Mouse (Mus musculus): ENCODE measurements around the gene Gm45021. TPM values are rescaled to one million over a fixed set of nuclear protein-coding genes. Genes with fewer than 3 reads are reported as not detected.

Gm45021 gene
- polyA plus RNA-seq, 1 experiment from 2014 or later, result not detected

DNA sequence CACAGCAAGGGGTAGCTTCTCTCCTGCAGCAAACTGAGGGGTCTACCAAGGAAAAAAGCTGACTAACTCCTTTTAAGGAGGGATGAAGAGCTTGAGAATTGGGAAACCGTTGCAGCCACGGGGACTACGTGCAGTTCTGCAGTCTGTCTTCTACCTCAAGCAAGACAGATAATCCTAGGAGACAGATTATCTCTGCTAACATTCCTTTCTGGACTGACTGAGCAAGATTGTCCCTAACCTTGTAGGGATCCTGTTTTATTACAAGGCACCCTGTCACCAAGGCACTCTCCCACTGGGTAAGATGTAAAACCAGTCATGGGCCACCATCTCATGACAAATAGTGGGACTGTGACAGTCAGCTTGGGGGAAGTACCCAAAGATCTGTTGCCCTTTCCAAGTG, 8.2 kb upstream of the Gm45021 start:
- WGBS, result 37% methylated on average over 3 of the region's 3 CpGs
- DNase-seq (ENCODE audit: low spot score) (no peak), ATAC-seq (replicated peaks; ENCODE audit: low FRiP score) (no peak)

DNA sequence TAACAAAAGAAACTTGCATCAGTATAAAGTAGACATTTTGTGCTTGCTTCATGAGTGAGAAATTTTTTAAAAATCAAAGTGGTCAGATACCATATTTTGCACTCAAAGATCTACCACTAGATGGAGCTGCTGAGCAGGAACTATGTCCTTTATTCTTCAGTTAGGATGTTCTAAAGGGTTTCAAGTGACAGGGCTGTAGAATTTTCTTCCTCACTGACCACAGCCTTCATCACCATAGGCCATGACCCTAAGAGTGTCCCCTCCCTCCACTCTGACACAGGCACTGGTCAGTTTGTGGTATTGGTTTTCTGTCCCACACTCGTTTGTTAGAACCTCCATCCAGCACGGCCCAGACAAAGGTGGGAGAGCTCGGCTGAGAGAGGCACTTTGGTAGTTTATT, 7.4 kb upstream of the Gm45021 start:
- Histone ChIP-seq H3K4me2 (ENCODE audit: low read depth, low read length, severe bottlenecking) (no peak overlapping the region), H3K4me3 (ENCODE audit: low read depth, low read length) (no peak overlapping the region), H3K36me3 (ENCODE audit: control insufficient read depth, insufficient read depth, low read length) (no peaks in the 10 kb centered on the region), H3K4me1 (replicated peaks; ENCODE audit: control insufficient read depth, insufficient read depth, low read length) (no peaks in the 10 kb centered on the region), H3K27ac (ENCODE audit: low read depth, low read length) (no peak overlapping the region), H3K9me3 (ENCODE audit: control insufficient read depth, low read length) (no peaks in the 10 kb centered on the region), H3K9ac (ENCODE audit: low read length) (no peak overlapping the region), H3K27me3 (ENCODE audit: control insufficient read depth, insufficient read depth, low read length) (no peaks in the 10 kb centered on the region)
- DNase-seq (ENCODE audit: low spot score) (no peak), ATAC-seq (replicated peaks; ENCODE audit: low FRiP score) (no peak)
- 75% methylated on average over 3 of the region's 3 CpGs for WGBS

More for the DNA sequence above, 8.2 kb upstream of the Gm45021 start:
- no peaks in the 10 kb centered on the region for H3K9me3 ChIP-seq (ENCODE audit: control insufficient read depth, low read length)
- no peaks in the 10 kb centered on the region for H3K27me3 ChIP-seq (ENCODE audit: control insufficient read depth, insufficient read depth, low read length)
- no peak overlapping the region for H3K4me2 ChIP-seq (ENCODE audit: low read depth, low read length, severe bottlenecking)
- no peak overlapping the region for H3K4me3 ChIP-seq (ENCODE audit: low read depth, low read length)
- H3K4me1 ChIP-seq (replicated peaks; ENCODE audit: control insufficient read depth, insufficient read depth, low read length), result no peaks in the 10 kb centered on the region
- no peak overlapping the region for H3K9ac ChIP-seq (ENCODE audit: low read length)
- H3K27ac ChIP-seq (ENCODE audit: low read depth, low read length), result no peak overlapping the region
- H3K36me3 ChIP-seq (ENCODE audit: control insufficient read depth, insufficient read depth, low read length), result no peaks in the 10 kb centered on the region

DNA sequence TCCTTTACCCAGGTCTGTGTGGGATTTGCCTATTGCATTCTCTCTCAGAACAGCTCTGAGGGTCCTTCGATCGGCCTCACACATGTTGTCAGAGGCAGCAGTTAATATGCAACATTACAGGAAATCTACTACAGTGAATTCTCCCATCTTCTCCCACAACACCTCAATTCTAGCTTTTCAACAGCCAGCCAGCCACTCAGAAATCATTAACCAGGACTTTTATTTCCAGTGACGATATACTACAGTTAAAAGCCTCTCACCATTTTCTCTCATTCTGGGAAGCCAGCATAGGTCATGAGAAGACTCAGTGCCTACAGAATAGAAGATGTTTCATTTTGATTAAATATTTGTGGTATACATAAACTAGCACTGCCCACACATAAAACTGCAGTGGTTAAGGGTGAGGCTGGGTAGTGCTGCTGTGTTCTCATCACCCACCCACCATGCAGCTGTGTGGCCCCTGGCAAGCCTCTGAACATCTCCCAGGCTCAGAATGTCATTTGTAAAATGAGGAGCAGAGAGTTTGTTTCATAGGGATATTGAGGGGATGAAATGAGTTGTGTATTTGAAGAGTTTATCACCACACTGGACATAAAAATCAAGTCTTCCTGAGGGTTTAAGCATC, 1.9 kb downstream of the Gm45021 start:
- peaks cover 3% of the 10 kb centered on the region; the same call in 1 of the 2 replicates for H3K9me3 ChIP-seq (ENCODE audit: control insufficient read depth, low read length)
- DNase-seq (ENCODE audit: low spot score), result no peak

DNA sequence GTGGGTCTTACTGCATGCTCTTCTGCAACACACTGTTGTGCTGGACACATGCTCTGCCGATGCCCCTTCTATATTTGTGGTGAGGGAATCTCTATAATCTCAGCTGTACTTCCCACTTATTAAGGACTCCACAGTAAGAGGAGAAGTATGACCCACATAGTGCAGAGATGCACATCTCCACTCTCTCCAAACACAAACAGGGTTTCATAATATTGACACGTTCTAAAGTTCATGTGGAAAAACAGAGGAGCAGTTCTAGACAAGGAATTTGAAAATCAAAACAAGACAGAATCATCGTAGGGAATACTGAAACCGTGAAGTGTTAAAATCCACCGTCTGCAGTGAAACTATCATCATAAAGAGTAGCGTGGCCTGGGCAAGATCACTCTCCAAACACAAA, 2.5 kb downstream of the Gm45021 start:
- peaks cover 7% of the 10 kb centered on the region; the same call in 1 of the 2 replicates for H3K9me3 ChIP-seq (ENCODE audit: control insufficient read depth, low read length)

More for the DNA sequence above, 1.9 kb downstream of the Gm45021 start:
- no peak overlapping the region for H3K4me3 ChIP-seq (ENCODE audit: low read depth, low read length)
- no peak overlapping the region for H3K9ac ChIP-seq (ENCODE audit: low read length)
- no peak overlapping the region for H3K4me2 ChIP-seq (ENCODE audit: low read depth, low read length, severe bottlenecking)
- H3K27me3 ChIP-seq (ENCODE audit: control insufficient read depth, insufficient read depth, low read length), result no peaks in the 10 kb centered on the region
- WGBS, result 89% methylated on average over 3 of the region's 3 CpGs
- peaks cover 6% of the 10 kb centered on the region; the same call in 1 of the 2 replicates for H3K4me1 ChIP-seq (replicated peaks; ENCODE audit: control insufficient read depth, insufficient read depth, low read length)
- no peak for ATAC-seq (replicated peaks; ENCODE audit: low FRiP score)
- H3K36me3 ChIP-seq (ENCODE audit: control insufficient read depth, insufficient read depth, low read length), result peaks cover 4% of the 10 kb centered on the region
- no peak overlapping the region for H3K27ac ChIP-seq (ENCODE audit: low read depth, low read length)

DNA sequence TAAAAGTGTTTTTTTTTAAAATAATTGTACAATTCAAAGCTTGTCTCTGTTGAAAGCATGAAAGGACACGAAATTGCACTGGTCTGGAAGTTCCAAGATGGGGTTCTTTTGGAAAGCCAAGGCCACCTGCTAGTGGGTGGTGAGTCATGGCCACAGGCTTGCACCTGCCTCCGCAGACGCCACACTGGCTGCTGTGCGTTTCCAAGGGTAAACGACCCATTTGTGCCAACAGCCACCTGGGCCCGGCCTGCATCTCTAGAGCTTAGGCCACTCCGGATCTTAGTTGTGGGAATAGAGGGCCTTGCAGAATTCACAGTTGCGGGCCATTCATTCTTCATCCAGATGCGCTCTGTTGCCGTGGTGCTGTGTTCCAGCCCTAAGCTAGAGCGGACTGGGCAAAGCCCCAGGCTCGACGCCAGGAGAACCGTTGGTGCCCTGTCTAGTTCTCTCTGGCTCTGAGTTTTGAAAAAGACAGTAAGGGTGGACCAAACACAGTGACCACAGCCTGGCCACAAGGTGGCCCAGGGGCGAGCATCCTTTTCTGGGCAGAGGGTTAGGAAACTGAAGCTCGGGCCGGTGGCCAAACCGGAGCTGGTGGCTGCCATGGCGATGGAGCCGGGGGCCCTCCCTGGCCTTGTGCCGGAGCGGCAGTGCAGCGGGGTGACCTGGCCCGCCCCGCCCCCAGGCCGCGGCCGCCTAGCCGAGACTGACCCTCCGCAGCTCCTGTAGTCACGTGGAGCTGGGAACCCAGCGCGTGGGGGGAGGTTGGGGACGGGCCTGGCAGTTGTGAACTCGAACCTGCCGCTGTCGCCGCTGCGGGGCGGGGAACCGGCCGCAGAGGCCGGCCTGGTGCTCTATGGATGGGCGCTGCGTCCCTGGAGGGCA, 4.0 kb downstream of the Gm45021 start, which contains the start of the genes Repin1 and Gm44965:
Gene Repin1 (plus strand): TSS at position 726 of the 885 bp plus-strand sequence.
Gene Gm44965 (plus strand): TSS at position 784 of the 885 bp plus-strand sequence.
- Histone ChIP-seq H3K4me3 (ENCODE audit: low read depth, low read length) (peak within 1 kb of the TSS; percentile 84), H3K27ac (ENCODE audit: low read depth, low read length) (peak within 1 kb of the TSS; percentile 82), H3K9me3 (ENCODE audit: control insufficient read depth, low read length) (peaks cover 11% of the 10 kb centered on the region), H3K27me3 (ENCODE audit: control insufficient read depth, insufficient read depth, low read length) (no peaks in the 10 kb centered on the region), H3K4me2 (ENCODE audit: low read depth, low read length, severe bottlenecking) (peak within 1 kb of the TSS; percentile 65), H3K9ac (ENCODE audit: low read length) (peak within 1 kb of the TSS; percentile 93), H3K4me1 (replicated peaks; ENCODE audit: control insufficient read depth, insufficient read depth, low read length) (peaks cover 6% of the 10 kb centered on the region; the same call in 1 of the 2 replicates), H3K36me3 (ENCODE audit: control insufficient read depth, insufficient read depth, low read length) (peaks cover 24% of the 10 kb centered on the region)
- 4% methylated on average over 45 of the region's 45 CpGs for WGBS
- ATAC-seq (replicated peaks; ENCODE audit: low FRiP score) (peak; percentile 93), DNase-seq (ENCODE audit: low spot score) (peak; percentile 96)

More for the DNA sequence above, 2.5 kb downstream of the Gm45021 start:
- no peak for ATAC-seq (replicated peaks; ENCODE audit: low FRiP score)
- no peak for DNase-seq (ENCODE audit: low spot score)
- Histone ChIP-seq H3K27ac (ENCODE audit: low read depth, low read length) (no peak overlapping the region), H3K27me3 (ENCODE audit: control insufficient read depth, insufficient read depth, low read length) (no peaks in the 10 kb centered on the region), H3K4me3 (ENCODE audit: low read depth, low read length) (no peak overlapping the region), H3K9ac (ENCODE audit: low read length) (no peak overlapping the region), H3K4me1 (replicated peaks; ENCODE audit: control insufficient read depth, insufficient read depth, low read length) (peaks cover 6% of the 10 kb centered on the region; the same call in 1 of the 2 replicates), H3K36me3 (ENCODE audit: control insufficient read depth, insufficient read depth, low read length) (peaks cover 10% of the 10 kb centered on the region), H3K4me2 (ENCODE audit: low read depth, low read length, severe bottlenecking) (no peak overlapping the region)
- WGBS, result 88% methylated on average over 6 of the region's 6 CpGs

DNA sequence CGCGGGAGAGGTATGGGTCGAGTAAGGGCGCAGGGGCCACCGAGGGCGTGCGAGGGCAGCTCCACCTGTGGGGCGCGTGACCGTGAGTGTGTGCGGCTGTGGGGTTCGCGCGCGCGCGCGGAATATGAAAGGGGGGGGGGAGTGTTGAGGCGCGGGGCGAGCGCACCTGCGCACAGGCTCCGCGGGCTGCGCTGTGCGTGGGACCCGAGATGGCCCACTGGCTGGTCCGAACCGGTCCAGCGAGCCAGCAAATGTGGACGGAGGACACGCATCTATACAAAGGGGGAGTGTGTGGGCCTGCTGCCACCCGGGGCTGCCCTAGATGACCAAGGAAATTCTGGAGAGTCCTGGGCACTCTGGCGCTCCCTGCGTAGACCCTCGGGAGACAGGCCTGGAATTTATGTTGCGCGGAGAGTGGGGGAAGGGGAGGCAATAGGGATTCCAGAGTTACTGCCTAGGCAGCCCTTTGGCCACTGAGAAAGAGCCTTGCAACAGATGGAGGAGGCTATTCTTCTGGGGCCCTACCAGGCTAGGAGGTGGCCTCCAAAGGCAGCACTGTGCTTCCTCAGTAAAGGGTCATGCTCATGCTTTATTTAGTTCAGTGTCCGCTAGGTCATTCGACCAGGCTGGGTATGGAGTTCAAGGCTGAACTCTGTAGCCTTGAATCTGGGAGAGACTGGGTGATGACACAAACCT, 4.8 kb downstream of the Gm45021 start:
- peak overlapping the region; percentile 65 for H3K4me2 ChIP-seq (ENCODE audit: low read depth, low read length, severe bottlenecking)
- H3K4me3 ChIP-seq (ENCODE audit: low read depth, low read length), result peak overlapping the region; percentile 84
- peaks cover 25% of the 10 kb centered on the region for H3K36me3 ChIP-seq (ENCODE audit: control insufficient read depth, insufficient read depth, low read length)
- WGBS, result under 1% methylated on average over 33 of the region's 41 CpGs
- peak; percentile 69 for ATAC-seq (replicated peaks; ENCODE audit: low FRiP score)
- H3K27me3 ChIP-seq (ENCODE audit: control insufficient read depth, insufficient read depth, low read length), result no peaks in the 10 kb centered on the region
- peaks cover 11% of the 10 kb centered on the region for H3K9me3 ChIP-seq (ENCODE audit: control insufficient read depth, low read length)
- H3K27ac ChIP-seq (ENCODE audit: low read depth, low read length), result peak overlapping the region; percentile 82
- peak; percentile 79 for DNase-seq (ENCODE audit: low spot score)
- peaks cover 6% of the 10 kb centered on the region; the same call in 1 of the 2 replicates for H3K4me1 ChIP-seq (replicated peaks; ENCODE audit: control insufficient read depth, insufficient read depth, low read length)
- H3K9ac ChIP-seq (ENCODE audit: low read length), result peak overlapping the region; percentile 93

DNA sequence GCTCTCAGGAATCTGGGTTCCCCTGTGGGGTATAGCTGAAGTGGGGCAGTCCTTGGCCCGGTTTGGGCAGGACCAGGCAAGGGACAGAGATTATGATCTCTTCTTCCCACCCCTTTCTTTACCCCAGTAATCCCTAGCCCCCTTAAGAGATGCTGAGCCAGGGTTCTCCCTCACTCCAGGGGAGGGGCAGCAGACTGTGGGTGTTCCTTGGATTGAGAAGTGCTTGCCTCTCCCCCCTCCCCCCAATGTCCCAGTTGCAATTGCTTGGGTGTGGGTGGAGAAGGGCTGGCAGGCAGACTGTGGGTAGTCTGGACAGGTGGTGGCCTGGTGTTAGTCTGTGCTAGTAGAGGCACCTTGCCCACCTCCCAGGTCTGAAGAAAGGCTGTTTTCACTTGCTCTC, 5.9 kb downstream of the Gm45021 start:
- Histone ChIP-seq H3K4me2 (ENCODE audit: low read depth, low read length, severe bottlenecking) (peak overlapping the region; percentile 65), H3K36me3 (ENCODE audit: control insufficient read depth, insufficient read depth, low read length) (peaks cover 25% of the 10 kb centered on the region), H3K9ac (ENCODE audit: low read length) (peak overlapping the region; percentile 93), H3K27ac (ENCODE audit: low read depth, low read length) (no peak overlapping the region), H3K9me3 (ENCODE audit: control insufficient read depth, low read length) (peaks cover 11% of the 10 kb centered on the region), H3K4me3 (ENCODE audit: low read depth, low read length) (peak overlapping the region; percentile 84; the same call in 1 of the 2 replicates), H3K4me1 (replicated peaks; ENCODE audit: control insufficient read depth, insufficient read depth, low read length) (peaks cover 6% of the 10 kb centered on the region; the same call in 1 of the 2 replicates), H3K27me3 (ENCODE audit: control insufficient read depth, insufficient read depth, low read length) (no peaks in the 10 kb centered on the region)
- ATAC-seq (replicated peaks; ENCODE audit: low FRiP score) (no peak), DNase-seq (ENCODE audit: low spot score) (no peak)
- 58% methylated on average over 1 of the region's 1 CpGs for WGBS

Data from forebrain, embryonic 11.5 days (tissue).